Mouse (Mus musculus): ENCODE measurements around the gene 1110059G10Rik.

1110059G10Rik gene

GRCm38 (mm10) chr9:122950643-122951475 lies at the start of gene 1110059G10Rik, which contains the start of gene Kif15:
1110059G10Rik (minus strand) TSS chr9:122951000.
Kif15 (plus strand) TSS chr9:122951046.
- peak; percentile 95 for DNase-seq

GRCm38 (mm10) chr9:122999193-122999586 lies 48.4 kb upstream of the 1110059G10Rik start:
- DNase-seq: no peak

DNA sequence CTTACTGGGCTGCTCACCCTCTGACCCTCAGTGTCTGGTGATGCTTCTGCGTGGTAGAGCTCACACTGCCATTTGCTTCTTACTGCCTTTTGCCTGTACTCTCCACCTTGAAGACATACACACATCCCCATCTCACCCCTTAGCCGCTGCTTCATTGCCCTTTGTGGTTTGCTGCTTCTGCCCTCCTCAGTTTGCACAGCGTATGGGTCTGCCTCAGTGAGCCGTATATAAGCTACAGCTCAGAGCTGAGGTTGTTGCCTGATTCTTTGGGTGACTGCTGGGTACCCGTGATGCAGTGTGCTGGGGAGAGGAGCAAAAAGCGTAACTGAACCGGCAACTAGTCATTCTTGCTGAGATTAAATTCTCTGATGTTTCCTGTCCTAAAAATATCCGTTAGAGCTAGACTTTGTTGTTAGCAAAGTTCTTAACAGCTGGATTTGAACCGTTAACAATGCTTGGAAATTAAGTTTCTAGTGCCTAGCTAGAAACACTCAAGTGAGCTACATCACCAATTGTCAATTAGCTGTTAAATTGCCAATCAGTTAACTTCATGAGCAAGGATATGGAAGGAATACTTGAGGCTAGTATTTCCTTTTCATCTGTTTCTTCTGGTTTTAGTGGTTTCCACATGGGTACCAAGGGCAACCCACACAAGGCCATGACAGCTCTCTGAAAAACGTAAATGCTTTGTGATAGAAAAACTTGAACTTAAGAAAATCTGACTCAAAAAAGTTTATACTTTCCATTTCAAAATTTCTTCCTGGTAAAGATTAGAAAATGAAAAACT lies 47.8 kb upstream of the 1110059G10Rik start:
- DNase-seq: no peak

DNA sequence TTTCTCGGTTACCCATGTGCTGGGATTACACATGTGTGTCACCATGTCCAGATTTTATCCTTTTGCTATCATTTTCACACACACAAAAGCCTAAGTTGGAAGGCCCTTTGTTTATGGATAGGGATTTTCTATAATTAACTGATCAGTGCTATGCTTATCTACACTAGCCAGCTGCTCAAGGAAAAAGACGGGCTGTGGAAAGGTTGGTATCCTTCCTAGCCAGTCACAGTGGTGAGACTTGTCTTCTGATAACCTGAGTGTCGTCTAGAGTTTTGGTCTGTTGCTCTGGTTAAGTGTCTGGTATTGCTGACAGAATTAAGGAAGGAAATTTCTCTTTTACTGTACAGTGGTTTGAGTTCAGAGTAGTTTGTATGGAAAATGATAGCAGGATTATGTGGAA lies 21.9 kb downstream of the 1110059G10Rik start:
- DNase-seq: no peak

DNA sequence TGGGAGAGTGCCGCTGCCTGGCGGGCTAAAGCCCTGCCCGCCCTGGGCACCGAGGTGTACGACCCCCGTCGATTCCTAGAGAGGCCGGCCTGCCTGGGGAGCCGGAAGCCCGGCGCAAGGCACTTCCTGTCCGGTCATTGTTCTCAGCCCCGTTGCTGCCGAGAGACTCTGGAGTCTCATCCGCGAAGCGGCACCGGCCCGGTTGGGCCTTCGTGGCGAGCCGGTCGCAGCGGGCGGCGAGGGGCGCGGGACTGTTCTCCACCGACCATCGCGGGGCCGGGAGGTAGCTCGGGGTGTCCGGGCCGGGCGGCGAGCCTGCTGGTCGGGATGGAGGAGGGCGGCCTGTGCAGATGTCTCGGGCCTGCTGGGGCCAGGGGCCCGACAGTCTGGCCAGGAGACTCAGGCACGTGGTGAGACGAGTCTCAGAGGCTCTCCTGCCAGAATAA lies 27.8 kb downstream of the 1110059G10Rik start, which contains the start of gene Zfp105:
Gene Zfp105 (plus strand): TSS at position 137 of the 446 bp plus-strand sequence.
- peak; percentile 95 for DNase-seq

- no peak for DNase-seq
Observed at GRCm38 (mm10) chr9:122922436-122922835, 28.4 kb downstream of the 1110059G10Rik start.

DNA sequence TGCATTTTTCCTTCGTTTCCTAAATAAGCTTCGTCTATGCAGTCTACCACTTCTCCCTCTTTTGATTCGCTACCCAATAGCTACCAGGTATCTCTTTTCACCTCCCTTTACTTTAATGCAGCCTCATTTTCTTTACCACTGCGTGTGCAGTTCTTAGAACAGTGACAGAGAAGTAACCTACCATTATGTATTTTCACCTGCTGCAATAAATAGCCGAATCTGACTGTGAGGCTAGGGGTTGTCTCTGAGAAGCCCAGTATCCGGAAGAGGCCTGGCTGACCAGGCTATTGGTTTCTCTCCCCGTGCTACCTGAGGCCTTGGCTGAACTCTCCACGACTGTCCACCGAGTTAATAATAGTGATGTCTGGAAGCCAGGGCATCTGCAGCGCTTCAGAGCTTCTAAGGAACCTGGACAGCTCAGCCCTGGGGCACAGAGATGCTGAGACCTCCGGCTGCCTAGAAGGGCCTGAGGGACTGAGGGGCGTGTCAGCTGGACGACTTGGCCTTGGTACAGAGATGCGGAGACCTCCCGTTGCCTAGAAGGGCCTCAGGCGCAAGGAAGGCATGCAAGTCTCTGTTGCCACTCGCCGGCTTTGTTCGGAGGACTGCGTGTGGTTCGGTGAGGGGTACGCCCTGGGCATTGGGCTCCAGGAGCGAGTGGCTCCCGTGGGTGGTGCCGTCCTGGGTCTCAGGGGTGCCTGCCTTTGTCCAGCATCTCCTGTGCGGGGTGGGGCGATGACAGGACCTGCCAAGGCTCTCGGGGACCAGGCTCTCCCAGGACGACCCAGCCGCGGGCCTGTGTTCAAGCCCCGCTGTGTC lies 47.9 kb downstream of the 1110059G10Rik start:
- DNase-seq: peak; percentile 96

- no peak for DNase-seq
Observed at GRCm38 (mm10) chr9:122901047-122901446, 49.8 kb downstream of the 1110059G10Rik start.
